Mouse (Mus musculus) limb, embryonic 12.5 days (tissue): Measurements from ENCODE around the gene Wasf2. TPM values are rescaled to one million over a fixed set of nuclear protein-coding genes. Genes with fewer than 3 reads are reported as not detected.

ENCODE experiments used
- ATAC-seq: fragments of 200-750 bp; cut with Nextera tagmentation; 2 replicates; pipeline ENCODE4 v1.8.0; 2017; ENCODE audit warnings: low read depth, moderate TSS enrichment; ENCODE audit not compliant: insufficient number of reproducible peaks, insufficient read depth, low FRiP score, low TSS enrichment
- H3K27ac ChIP-seq: fragments of 300-500 bp; sonication (generic); 2 replicates; pipeline ENCODE4 v1.5.1; 2016; ENCODE audit warnings: mild to moderate bottlenecking, moderate library complexity
- H3K27me3 ChIP-seq: fragments of 300-500 bp; sonication (generic); 2 replicates; pipeline ENCODE4 v1.6.1; 2016; ENCODE audit warnings: mild to moderate bottlenecking, moderate library complexity
- H3K36me3 ChIP-seq: fragments of 300-500 bp; sonication (generic); 2 replicates; pipeline ENCODE4 v1.6.1; 2016; ENCODE audit warnings: mild to moderate bottlenecking, moderate library complexity
- H3K4me1 ChIP-seq: fragments of 300-500 bp; sonication (generic); replicated peaks from 2 replicates; pipeline ENCODE4 v1.6.1; 2016
- H3K4me2 ChIP-seq: fragments of 300-500 bp; sonication (generic); 2 replicates; pipeline ENCODE4 v1.6.1; 2016; ENCODE audit warnings: mild to moderate bottlenecking, moderate library complexity
- H3K4me3 ChIP-seq: fragments of 300-500 bp; sonication (generic); replicated peaks from 2 replicates; pipeline ENCODE4 v1.5.1; 2016; ENCODE audit warnings: mild to moderate bottlenecking
- H3K9ac ChIP-seq: fragments of 300-500 bp; sonication (generic); replicated peaks from 2 replicates; pipeline ENCODE4 v1.6.1; 2016; ENCODE audit warnings: mild to moderate bottlenecking, moderate library complexity
- H3K9me3 ChIP-seq: fragments of 300-500 bp; sonication (generic); 2 replicates; pipeline ENCODE4 v1.6.1; 2016; ENCODE audit warnings: mild to moderate bottlenecking, moderate library complexity
- WGBS: fragments of 180-500 bp; shearing (Covaris S2); methylation state at CpG from one replicate; pipeline ENCODE4 v1.1.7; 2016; 5-methylcytosine and 5-hydroxymethylcytosine counted together
- polyA plus RNA-seq: library from polyadenylated mRNA; unstranded; fragments of >200 nt; fragmentation: Nextera tagmentation; extraction: Ambion mirVana; gene quantifications from 2 replicates; pipeline ENCODE4 v1.2.1, GENCODE M21; 2016

The Wasf2 gene
- polyA plus RNA-seq, 1 experiment from 2014 or later, result 81.6 TPM

- Histone ChIP-seq H3K9me3 (no peaks in the 10 kb centered on the region), H3K27me3 (no peaks in the 10 kb centered on the region), H3K9ac (no peak overlapping the region), H3K4me3 (no peak overlapping the region), H3K36me3 (no peaks in the 10 kb centered on the region), H3K4me2 (no peak overlapping the region), H3K4me1 (peaks cover 13% of the 10 kb centered on the region), H3K27ac (no peak overlapping the region)
- no peak for ATAC-seq
- 87% methylated on average over 9 of the region's 9 CpGs for WGBS
Measured at GRCm38 (mm10) chr4:133101751-133102150, 28.6 kb upstream of the Wasf2 start.

GRCm38 (mm10) chr4:133103525-133104193, 26.6 kb upstream of the Wasf2 start:
- Histone ChIP-seq H3K36me3 (no peaks in the 10 kb centered on the region), H3K4me2 (peak overlapping the region; percentile 14; the same call in 1 of the 2 replicates), H3K9ac (no peak overlapping the region), H3K4me3 (no peak overlapping the region), H3K4me1 (peaks cover 27% of the 10 kb centered on the region), H3K27ac (peak overlapping the region; percentile 37; the same call in 1 of the 2 replicates), H3K9me3 (no peaks in the 10 kb centered on the region), H3K27me3 (no peaks in the 10 kb centered on the region)
- ATAC-seq, result no peak; the same call in 1 of the 2 replicates
- WGBS, result 24% methylated on average over 16 of the region's 16 CpGs

- peak overlapping the region; percentile 37; the same call in 1 of the 2 replicates for H3K27ac ChIP-seq
- H3K9ac ChIP-seq, result no peak overlapping the region
- 31% methylated on average over 10 of the region's 10 CpGs for WGBS
- H3K9me3 ChIP-seq, result no peaks in the 10 kb centered on the region
- H3K4me1 ChIP-seq, result peaks cover 33% of the 10 kb centered on the region
- no peaks in the 10 kb centered on the region for H3K27me3 ChIP-seq
- 0 out of 2 replicates have a peak overlapping the region, but pooled peaks have one; percentile 14 for H3K4me2 ChIP-seq
- H3K36me3 ChIP-seq, result no peaks in the 10 kb centered on the region
- ATAC-seq, result no peak
- no peak overlapping the region for H3K4me3 ChIP-seq
Measured at GRCm38 (mm10) chr4:133104194-133104569, 26.1 kb upstream of the Wasf2 start.

GRCm38 (mm10) chr4:133106691-133107090, 23.6 kb upstream of the Wasf2 start:
- Histone ChIP-seq H3K9ac (no peak overlapping the region), H3K4me2 (no peak overlapping the region), H3K4me1 (peaks cover 37% of the 10 kb centered on the region), H3K27ac (no peak overlapping the region), H3K9me3 (no peaks in the 10 kb centered on the region), H3K4me3 (no peak overlapping the region), H3K36me3 (no peaks in the 10 kb centered on the region), H3K27me3 (no peaks in the 10 kb centered on the region)
- ATAC-seq, result no peak
- WGBS, result 93% methylated on average over 7 of the region's 7 CpGs

GRCm38 (mm10) chr4:133107788-133108281, 22.5 kb upstream of the Wasf2 start:
- H3K27me3 ChIP-seq, result no peaks in the 10 kb centered on the region
- H3K36me3 ChIP-seq, result no peaks in the 10 kb centered on the region
- no peak overlapping the region for H3K4me2 ChIP-seq
- H3K27ac ChIP-seq, result peak overlapping the region; percentile 26; the same call in 1 of the 2 replicates
- peaks cover 47% of the 10 kb centered on the region for H3K4me1 ChIP-seq
- no peaks in the 10 kb centered on the region for H3K9me3 ChIP-seq
- no peak overlapping the region for H3K4me3 ChIP-seq
- WGBS, result 60% methylated on average over 13 of the region's 13 CpGs
- no peak for ATAC-seq
- no peak overlapping the region for H3K9ac ChIP-seq

GRCm38 (mm10) chr4:133108481-133109334, 21.6 kb upstream of the Wasf2 start:
- Histone ChIP-seq H3K27ac (peak overlapping the region; percentile 66), H3K4me1 (peaks cover 50% of the 10 kb centered on the region), H3K9ac (no peak overlapping the region), H3K36me3 (no peaks in the 10 kb centered on the region), H3K27me3 (no peaks in the 10 kb centered on the region), H3K4me3 (no peak overlapping the region), H3K4me2 (0 out of 2 replicates have a peak overlapping the region, but pooled peaks have one; percentile 16), H3K9me3 (no peaks in the 10 kb centered on the region)
- WGBS, result 37% methylated on average over 13 of the region's 13 CpGs
- no peak; the same call in 1 of the 2 replicates for ATAC-seq

GRCm38 (mm10) chr4:133109335-133109801, 20.9 kb upstream of the Wasf2 start:
- Histone ChIP-seq H3K9ac (no peak overlapping the region), H3K4me3 (no peak overlapping the region), H3K27ac (peak overlapping the region; percentile 66), H3K27me3 (no peaks in the 10 kb centered on the region), H3K4me1 (peaks cover 44% of the 10 kb centered on the region), H3K36me3 (no peaks in the 10 kb centered on the region), H3K4me2 (no peak overlapping the region), H3K9me3 (no peaks in the 10 kb centered on the region)
- no peak for ATAC-seq
- WGBS, result 23% methylated on average over 5 of the region's 5 CpGs

GRCm38 (mm10) chr4:133112175-133112838, 18.0 kb upstream of the Wasf2 start:
- Histone ChIP-seq H3K36me3 (no peaks in the 10 kb centered on the region), H3K9me3 (no peaks in the 10 kb centered on the region), H3K4me1 (peaks cover 55% of the 10 kb centered on the region), H3K27me3 (no peaks in the 10 kb centered on the region), H3K4me3 (no peak overlapping the region), H3K9ac (no peak overlapping the region), H3K27ac (peak overlapping the region; percentile 62; the same call in 1 of the 2 replicates), H3K4me2 (no peak overlapping the region)
- ATAC-seq, result no peak
- 29% methylated on average over 13 of the region's 13 CpGs for WGBS

- WGBS, result 36% methylated on average over 6 of the region's 6 CpGs
- no peak for ATAC-seq
- H3K9ac ChIP-seq, result no peak overlapping the region
Measured at GRCm38 (mm10) chr4:133113351-133113882, 16.9 kb upstream of the Wasf2 start.

GRCm38 (mm10) chr4:133114762-133115161, 15.5 kb upstream of the Wasf2 start:
- Histone ChIP-seq H3K4me1 (peaks cover 42% of the 10 kb centered on the region), H3K9ac (no peak overlapping the region), H3K27ac (0 out of 2 replicates have a peak overlapping the region, but pooled peaks have one; percentile 17), H3K27me3 (no peaks in the 10 kb centered on the region), H3K4me3 (no peak overlapping the region), H3K4me2 (no peak overlapping the region), H3K36me3 (no peaks in the 10 kb centered on the region), H3K9me3 (no peaks in the 10 kb centered on the region)
- WGBS, result 72% methylated on average over 3 of the region's 3 CpGs
- no peak for ATAC-seq

More at GRCm38 (mm10) chr4:133113351-133113882, 16.9 kb upstream of the Wasf2 start:
- H3K4me1 ChIP-seq, result peaks cover 53% of the 10 kb centered on the region
- H3K36me3 ChIP-seq, result no peaks in the 10 kb centered on the region
- H3K9me3 ChIP-seq, result no peaks in the 10 kb centered on the region
- H3K4me3 ChIP-seq, result no peak overlapping the region
- no peaks in the 10 kb centered on the region for H3K27me3 ChIP-seq
- no peak overlapping the region for H3K4me2 ChIP-seq
- H3K27ac ChIP-seq, result peak overlapping the region; percentile 24; the same call in 1 of the 2 replicates
